Mouse (Mus musculus) liver, embryonic 14.5 days (tissue): ENCODE results near the gene Tmeff1.

Experiments
- CTCF ChIP-seq: IDR thresholded peaks from 2 replicates; pipeline ENCODE4 v1.5.1; 2016; ENCODE audit warnings: antibody characterized with exemption, low read depth, control low read depth
- EP300 ChIP-seq: IDR thresholded peaks from 2 replicates; pipeline ENCODE4 v1.6.1; 2016; ENCODE audit warnings: antibody characterized with exemption, low read depth

GRCm38 (mm10) chr4:48639503-48639902, 54.5 kb downstream of the Tmeff1 start:
- TF ChIP-seq EP300 (no peak), CTCF (no peak)
